Mouse (Mus musculus): ENCODE measurements around the gene Hist1h3e.
"Not testable (repeated sequence)": the region's sequence is repeated elsewhere in the genome, so short reads cannot be mapped to it uniquely, and the experiment has no call there.

Gene Hist1h3e

DNA sequence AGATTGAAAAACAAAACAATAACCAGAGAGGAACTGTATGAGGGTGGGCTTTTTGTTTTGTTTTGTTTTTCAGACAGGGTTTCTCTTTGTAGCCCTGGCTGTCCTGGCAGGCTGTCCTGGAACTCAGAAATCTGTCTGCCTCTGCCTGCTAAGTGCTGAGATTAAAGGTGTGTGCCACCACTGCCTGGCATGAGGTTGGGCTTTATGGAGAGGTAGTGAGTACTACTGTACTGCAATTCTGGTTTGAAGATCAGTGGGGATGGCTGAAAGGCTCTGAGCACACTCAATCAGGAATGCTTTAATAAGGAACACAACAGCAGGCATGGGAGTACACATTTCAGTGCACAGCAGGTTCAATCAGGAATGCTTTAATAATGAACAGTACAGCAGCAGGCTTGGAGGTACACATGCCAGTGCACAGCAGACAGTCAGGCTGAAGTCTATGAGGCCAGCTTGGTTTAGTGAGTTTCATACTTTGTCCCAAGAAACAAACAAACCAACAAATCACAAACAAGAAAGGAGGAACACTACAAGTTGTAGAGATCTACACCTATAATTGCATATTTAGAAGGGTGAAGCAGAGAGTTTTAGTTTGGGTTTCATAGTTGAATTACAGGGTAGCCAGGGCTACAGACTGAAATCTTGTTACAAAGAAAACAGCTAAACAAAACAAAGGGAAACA lies 21.4 kb upstream of the Hist1h3e start:
- DNase-seq (ENCODE audit: low read depth, low spot score), result no peak

- peak; percentile 88 for DNase-seq (ENCODE audit: low read depth, low spot score)
Observed at GRCm38 (mm10) chr13:23582219-23583056, 20.3 kb upstream of the Hist1h3e start.

- peak; percentile 97 for DNase-seq (ENCODE audit: low read depth, low spot score)
Observed at GRCm38 (mm10) chr13:23581408-23582218, 19.4 kb upstream of the Hist1h3e start, which contains the start of gene Hist1h4d. Gene Hist1h4d, plus strand, starts transcription at chr13:23581598.

DNA sequence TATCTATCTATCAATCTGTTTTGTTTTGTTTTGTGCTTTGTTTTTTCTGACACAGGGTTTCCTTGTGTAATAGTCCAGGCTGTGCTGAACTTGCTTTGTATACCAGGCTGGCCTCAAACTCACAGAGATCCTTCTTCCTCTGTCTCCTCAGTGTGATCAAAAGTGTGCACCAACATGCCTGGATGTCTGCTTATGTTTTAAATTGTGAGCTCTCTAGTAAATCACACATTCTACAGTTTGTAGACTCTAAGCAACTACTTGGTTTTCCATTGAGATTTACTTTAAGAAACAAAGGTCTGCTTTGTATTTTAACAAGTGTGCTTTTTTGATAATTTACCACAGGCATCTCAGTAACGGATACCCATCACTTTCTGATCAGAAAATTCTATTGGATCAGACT lies 15.7 kb upstream of the Hist1h3e start:
- no peak for DNase-seq (ENCODE audit: low read depth, low spot score)

GRCm38 (mm10) chr13:23576906-23577639 lies 14.9 kb upstream of the Hist1h3e start:
- peak; percentile 37 for DNase-seq (ENCODE audit: low read depth, low spot score)

DNA sequence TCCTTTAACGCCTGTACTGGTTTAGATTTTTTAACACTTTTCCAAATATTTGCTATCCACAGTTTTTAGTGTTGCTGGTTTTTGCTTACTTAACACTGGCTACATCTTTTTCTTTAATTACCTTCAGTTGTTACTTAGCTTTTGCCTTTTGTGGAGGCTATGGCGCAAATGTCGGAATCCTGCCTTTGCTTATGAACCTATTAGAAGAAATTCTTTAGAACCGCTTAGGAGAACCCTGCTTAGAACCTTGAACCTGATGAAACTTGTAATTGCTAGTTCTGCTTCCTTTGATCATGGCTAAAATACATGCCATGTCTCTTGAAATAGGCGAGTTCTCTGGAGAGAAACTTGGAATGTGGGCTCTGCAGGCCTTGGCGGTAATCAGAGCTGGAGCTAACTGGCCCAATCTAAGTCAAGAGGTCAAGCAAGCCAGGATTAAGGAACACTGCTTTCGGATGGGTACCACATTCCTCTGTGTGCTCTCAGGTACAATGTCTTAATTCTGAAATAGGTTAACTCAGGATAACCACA lies 14.2 kb upstream of the Hist1h3e start:
- DNase-seq (ENCODE audit: low read depth, low spot score), result peak; percentile 87

- DNase-seq (ENCODE audit: low read depth, low spot score), result peak; percentile 50
Observed at GRCm38 (mm10) chr13:23575864-23576313, 13.7 kb upstream of the Hist1h3e start.

DNA sequence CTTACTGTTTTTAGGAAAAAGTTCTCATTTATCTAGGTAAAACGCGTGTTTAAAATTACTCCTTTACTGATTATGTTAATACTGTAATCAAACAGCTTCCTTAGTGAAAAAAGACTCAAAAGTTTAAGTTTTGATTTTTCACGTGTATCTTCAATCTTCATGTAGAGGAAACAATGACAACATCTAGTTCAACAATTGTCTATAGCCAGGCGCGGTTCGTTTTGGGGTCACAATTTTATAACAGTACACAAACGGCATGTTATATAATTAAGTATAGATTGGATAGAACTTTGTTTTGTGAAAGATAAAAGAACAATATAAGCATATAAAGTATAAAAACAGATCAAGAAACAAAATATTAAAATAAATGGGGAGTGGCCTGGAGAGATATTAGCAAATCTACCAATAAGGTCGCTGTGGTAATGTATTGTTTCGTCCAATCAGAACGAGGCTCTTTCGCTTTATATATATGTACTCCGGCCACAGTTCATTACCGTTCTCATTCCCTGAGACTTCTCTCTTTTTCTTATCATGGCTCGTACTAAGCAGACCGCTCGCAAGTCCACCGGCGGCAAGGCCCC lies 13.2 kb upstream of the Hist1h3e start, which contains the start of gene Hist1h3d:
Hist1h3d (plus strand) TSS at position 493 of the 581 bp plus-strand sequence.
- DNase-seq (ENCODE audit: low read depth, low spot score), result peak; percentile 86

DNA sequence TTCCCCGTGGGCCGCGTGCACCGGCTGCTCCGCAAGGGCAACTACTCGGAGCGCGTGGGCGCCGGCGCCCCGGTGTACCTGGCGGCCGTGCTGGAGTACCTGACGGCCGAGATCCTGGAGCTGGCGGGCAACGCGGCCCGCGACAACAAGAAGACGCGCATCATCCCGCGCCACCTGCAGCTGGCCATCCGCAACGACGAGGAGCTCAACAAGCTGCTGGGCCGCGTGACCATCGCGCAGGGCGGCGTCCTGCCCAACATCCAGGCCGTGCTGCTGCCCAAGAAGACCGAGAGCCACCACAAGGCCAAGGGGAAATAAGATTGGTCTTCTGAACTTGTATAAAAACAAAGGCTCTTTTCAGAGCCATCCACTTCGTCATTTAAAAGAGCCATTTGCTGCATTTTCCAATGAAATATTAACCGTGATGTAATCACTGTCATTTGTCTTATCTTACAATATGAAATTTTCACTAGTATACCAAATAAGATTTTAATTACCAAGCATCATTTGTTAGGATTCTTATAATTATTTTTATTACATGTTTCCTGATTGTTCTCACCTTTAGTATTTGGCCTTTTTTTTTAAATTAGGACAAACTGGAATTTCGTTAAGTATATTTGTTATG lies 12.5 kb upstream of the Hist1h3e start:
- DNase-seq (ENCODE audit: low read depth, low spot score), result peak; percentile 61

- DNase-seq (ENCODE audit: low read depth, low spot score), result peak; percentile 99
Observed at GRCm38 (mm10) chr13:23573898-23574524, 11.8 kb upstream of the Hist1h3e start, which contains the start of the genes Hist1h2bf and Hist1h2ad. Gene Hist1h2bf, minus strand, starts transcription at chr13:23574196. Gene Hist1h2ad, plus strand, starts transcription at chr13:23574381.

DNA sequence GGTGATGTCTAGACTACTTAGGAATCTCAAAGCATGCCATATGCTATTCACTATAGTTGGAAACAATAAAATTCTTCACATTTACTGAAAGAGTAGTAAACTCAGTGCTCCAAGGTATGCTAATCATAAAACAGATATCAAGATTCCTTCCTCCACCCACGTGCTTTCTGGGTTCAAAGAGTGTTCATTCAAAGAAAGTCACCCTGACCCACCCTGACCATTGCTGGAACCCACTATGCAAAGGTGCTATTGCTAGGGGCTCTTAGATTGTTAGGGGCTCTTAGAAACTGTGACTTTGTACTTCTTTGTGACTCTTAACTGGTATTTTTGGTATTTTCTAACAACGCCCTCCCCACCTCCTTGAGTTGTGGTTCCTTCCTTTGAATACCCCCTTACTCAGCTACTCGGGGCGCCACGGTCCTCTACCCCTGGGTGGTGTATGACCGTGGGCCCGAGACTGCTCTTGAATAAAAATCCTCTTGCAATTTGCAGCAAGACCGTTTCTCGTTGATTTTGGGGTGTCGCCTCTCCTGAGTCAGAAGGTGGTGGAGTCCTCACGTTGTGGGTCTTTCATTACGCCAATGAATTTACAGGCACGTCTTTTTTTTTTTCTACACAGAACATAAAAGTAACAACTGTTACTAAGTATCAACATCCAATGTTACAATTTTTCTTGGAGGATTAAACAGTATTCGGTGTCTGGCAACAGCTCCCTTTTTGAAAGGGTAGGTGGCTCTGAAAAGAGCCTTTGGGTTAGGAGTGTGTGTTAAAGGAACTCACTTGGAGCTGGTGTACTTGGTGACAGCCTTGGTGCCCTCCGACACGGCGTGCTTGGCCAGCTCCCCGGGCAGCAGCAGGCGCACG lies 11.1 kb upstream of the Hist1h3e start:
- DNase-seq (ENCODE audit: low read depth, low spot score), result peak; percentile 43

GRCm38 (mm10) chr13:23572218-23573033 lies 10.3 kb upstream of the Hist1h3e start:
- peak; percentile 56 for DNase-seq (ENCODE audit: low read depth, low spot score)

- DNase-seq (ENCODE audit: low read depth, low spot score), result not testable (repeated sequence)
Observed at GRCm38 (mm10) chr13:23571504-23572217, 9.5 kb upstream of the Hist1h3e start.

DNA sequence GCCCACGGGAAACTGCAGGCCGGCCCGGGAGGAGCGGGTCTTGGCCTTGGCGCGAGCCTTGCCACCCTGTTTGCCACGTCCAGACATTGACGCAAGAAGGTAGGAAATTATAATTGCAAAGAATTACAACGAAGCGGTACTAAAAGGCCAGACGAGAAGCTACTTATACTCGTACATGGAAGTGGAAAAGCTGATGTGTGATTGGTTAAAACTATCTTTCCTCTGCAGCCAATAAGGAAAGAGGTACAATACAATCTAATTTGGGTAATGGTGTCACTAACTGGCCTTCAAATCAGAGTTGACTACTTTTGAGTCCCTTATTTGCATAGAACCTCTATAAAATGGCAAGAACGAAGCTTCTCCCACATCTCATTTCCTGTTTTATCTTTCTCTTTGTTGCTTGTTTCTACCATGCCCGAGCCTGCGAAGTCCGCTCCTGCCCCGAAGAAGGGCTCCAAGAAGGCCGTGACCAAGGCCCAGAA lies 8.9 kb upstream of the Hist1h3e start, which contains the start of the genes Hist1h2ae and Hist1h2bg:
Hist1h2ae (minus strand) TSS at position 199 of the 482 bp plus-strand sequence.
Hist1h2bg (plus strand) TSS at position 375 of the 482 bp plus-strand sequence.
- peak; percentile 94 for DNase-seq (ENCODE audit: low read depth, low spot score)

DNA sequence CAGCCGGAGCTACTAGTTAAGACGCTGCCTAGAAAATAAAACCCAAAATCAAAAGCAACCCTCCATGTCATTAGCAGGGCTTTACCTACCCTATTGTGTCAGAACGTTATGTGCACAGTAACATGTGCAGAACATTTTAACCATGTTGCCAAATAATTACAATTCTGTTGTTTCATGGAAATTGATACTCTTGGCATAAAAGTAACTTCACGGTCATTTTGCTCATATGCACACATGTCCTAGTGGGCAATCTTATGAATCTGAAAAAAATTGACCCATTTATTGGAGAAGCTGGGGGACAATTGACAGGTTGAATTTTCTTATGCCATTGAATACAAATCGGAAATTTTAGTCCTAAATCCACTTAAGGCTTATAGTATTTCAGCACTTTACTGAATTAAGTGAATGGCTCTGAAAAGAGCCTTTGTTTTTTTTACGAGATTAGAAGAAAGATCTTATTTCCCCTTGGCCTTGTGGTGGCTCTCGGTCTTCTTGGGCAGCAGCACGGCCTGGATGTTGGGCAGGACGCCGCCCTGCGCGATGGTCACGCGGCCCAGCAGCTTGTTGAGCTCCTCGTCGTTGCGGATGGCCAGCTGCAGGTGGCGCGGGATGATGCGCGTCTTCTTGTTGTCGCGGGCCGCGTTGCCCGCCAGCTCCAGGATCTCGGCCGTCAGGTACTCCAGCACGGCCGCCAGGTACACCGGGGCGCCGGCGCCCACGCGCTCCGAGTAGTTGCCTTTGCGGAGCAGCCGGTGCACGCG lies 8.3 kb upstream of the Hist1h3e start:
- peak; percentile 40 for DNase-seq (ENCODE audit: low read depth, low spot score)

- no peak for DNase-seq (ENCODE audit: low read depth, low spot score)
Observed at GRCm38 (mm10) chr13:23564482-23564881, 2.3 kb upstream of the Hist1h3e start.

Measured in ZHBTc4 (cell line).